Mouse (Mus musculus) Patski (cell line): ENCODE data around the gene Camkk2. TPM values are rescaled to one million over a fixed set of nuclear protein-coding genes. Genes with fewer than 3 reads are reported as not detected.

Source experiments
- ATAC-seq: fragments of 100-300 bp; one replicate; pipeline ENCODE4 v1.8.0; 2021
- CTCF ChIA-PET: fragments of 350-600 bp; sonication (Branson Sonifier 250); formaldehyde crosslinking; loops from one replicate; lab custom pipeline; 2022; ENCODE audit warnings: inconsistent platforms; lab: Charles Lee
- POLR2A ChIA-PET: fragments of 350-600 bp; sonication (Branson Sonifier 250); formaldehyde crosslinking; loops from one replicate; lab custom pipeline; 2022; ENCODE audit warnings: antibody characterized with exemption, inconsistent platforms; lab: Charles Lee
- DNase-seq: peaks from one replicate; pipeline ENCODE4 v3.0.0-alpha.2; 2011; ENCODE audit warnings: low read depth, low spot score
- H3K27me3 ChIP-seq: fragments of 371-371 bp; one replicate; pipeline ENCODE4 v1.5.1; 2021
- CTCF ChIP-seq: fragments of 100-300 bp; IDR thresholded peaks from one replicate; pipeline ENCODE4 v1.5.1; 2021
- in situ Hi-C: fragments of 300-500 bp; cut with MboI; formaldehyde crosslinking; loops from 3 replicates; pipeline ENCODE4 v1.11.1; 2018; ENCODE audit warnings: low pct_unique_long_range_greater_than_20kb, mixed read lengths
- polyA plus RNA-seq: library from polyadenylated mRNA; unstranded; gene quantifications from one replicate; pipeline ENCODE4 v1.2.3, GENCODE M21; 2021

Gene Camkk2
- polyA plus RNA-seq, 1 experiment from 2014 or later, result 42.8 TPM

GRCm38 (mm10) chr5:122705174-122705573, 74.0 kb downstream of the Camkk2 start:
- in situ Hi-C loops, result no loop called here

GRCm38 (mm10) chr5:122704571-122704970, 74.6 kb downstream of the Camkk2 start:
- CTCF ChIA-PET, result no interaction called here
- no peak for TF ChIP-seq CTCF
- no peak for DNase-seq
- in situ Hi-C loops, result loop anchor here (5.0 kb wide), 1 partner anchor 47 kb away; no protein-coding TSS in a partner anchor
- no peak for ATAC-seq
- no peaks in the 10 kb centered on the region for H3K27me3 ChIP-seq
- POLR2A ChIA-PET, result no interaction called here

More at GRCm38 (mm10) chr5:122705174-122705573, 74.0 kb downstream of the Camkk2 start:
- no peak for TF ChIP-seq CTCF
- ChIA-PET POLR2A (no interaction called here), CTCF (no interaction called here)
- DNase-seq (no peak), ATAC-seq (no peak)
- no peaks in the 10 kb centered on the region for H3K27me3 ChIP-seq

GRCm38 (mm10) chr5:122703574-122703973, 75.6 kb downstream of the Camkk2 start:
- no peaks in the 10 kb centered on the region for H3K27me3 ChIP-seq
- ChIA-PET POLR2A (no interaction called here), CTCF (no interaction called here)
- DNase-seq (no peak), ATAC-seq (no peak)
- in situ Hi-C loops, result loop anchor here (5.0 kb wide), 1 partner anchor 46 kb away; no protein-coding TSS in a partner anchor
- TF ChIP-seq CTCF, result no peak

DNA sequence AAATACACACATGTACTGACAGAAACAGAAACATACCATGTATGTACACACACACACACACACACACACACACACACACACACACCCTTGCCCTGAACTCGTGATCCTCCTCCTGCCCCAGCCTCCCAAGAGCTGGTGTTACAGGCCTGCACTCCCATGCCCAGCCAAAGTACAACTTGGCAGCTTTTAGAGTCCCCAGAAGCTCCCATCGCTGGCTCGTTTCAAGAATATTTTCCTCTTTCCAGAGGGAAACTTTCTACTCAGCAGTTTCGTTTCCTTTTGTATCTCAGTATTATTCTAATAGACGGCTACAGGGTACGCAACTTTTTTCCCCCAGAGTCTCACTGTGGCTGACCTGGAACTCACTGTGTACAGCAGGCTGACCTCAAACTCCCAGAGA, 77.1 kb downstream of the Camkk2 start:
- ChIA-PET POLR2A (no interaction called here), CTCF (no interaction called here)
- in situ Hi-C loops, result loop anchor here (5.0 kb wide), 1 partner anchor 45 kb away; no protein-coding TSS in a partner anchor
- TF ChIP-seq CTCF, result no peak
- no peaks in the 10 kb centered on the region for H3K27me3 ChIP-seq
- ATAC-seq (no peak), DNase-seq (no peak)

DNA sequence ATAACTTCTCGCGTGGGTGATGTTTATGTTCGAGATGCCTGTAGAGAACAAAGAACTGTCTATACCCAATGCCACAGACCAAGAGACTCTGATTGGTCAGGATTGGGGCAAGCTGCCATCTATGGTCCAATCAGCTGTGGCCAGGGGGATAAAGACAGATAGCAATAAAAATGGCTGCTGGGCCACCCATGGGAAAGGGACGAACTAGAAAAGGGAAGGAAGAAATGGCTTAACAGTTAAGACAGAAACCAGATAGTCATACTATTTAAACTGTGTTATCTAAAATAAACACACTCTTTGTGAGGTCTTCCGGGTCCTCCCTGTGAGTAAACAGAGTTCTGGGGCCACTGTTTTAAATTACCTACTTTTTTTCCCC, 78.4 kb downstream of the Camkk2 start:
- in situ Hi-C loops, result loop anchor here (5.0 kb wide), 1 partner anchor 44 kb away; no protein-coding TSS in a partner anchor
- DNase-seq (no peak), ATAC-seq (no peak)
- POLR2A ChIA-PET, result no interaction called here
- CTCF ChIA-PET, result no interaction called here
- TF ChIP-seq CTCF, result no peak
- no peaks in the 10 kb centered on the region for H3K27me3 ChIP-seq

GRCm38 (mm10) chr5:122700109-122700836, 78.9 kb downstream of the Camkk2 start:
- ChIA-PET POLR2A (no interaction called here), CTCF (no interaction called here)

GRCm38 (mm10) chr5:122698701-122699060, 80.5 kb downstream of the Camkk2 start:
- POLR2A ChIA-PET, result interaction anchor here (0.6 kb wide), 1 partner anchor 74 kb away, joined by 3 read pairs; no protein-coding TSS in a partner anchor
- TF ChIP-seq CTCF, result no peak
- no peaks in the 10 kb centered on the region for H3K27me3 ChIP-seq
- CTCF ChIA-PET, result no interaction called here
- no peak for DNase-seq
- in situ Hi-C loops, result no loop called here
- ATAC-seq, result no peak

More at GRCm38 (mm10) chr5:122700109-122700836, 78.9 kb downstream of the Camkk2 start:
- ATAC-seq (no peak), DNase-seq (no peak)
- in situ Hi-C loops, result loop anchor here (5.0 kb wide), 1 partner anchor 43 kb away; no protein-coding TSS in a partner anchor
- H3K27me3 ChIP-seq, result no peaks in the 10 kb centered on the region
- no peak for TF ChIP-seq CTCF

DNA sequence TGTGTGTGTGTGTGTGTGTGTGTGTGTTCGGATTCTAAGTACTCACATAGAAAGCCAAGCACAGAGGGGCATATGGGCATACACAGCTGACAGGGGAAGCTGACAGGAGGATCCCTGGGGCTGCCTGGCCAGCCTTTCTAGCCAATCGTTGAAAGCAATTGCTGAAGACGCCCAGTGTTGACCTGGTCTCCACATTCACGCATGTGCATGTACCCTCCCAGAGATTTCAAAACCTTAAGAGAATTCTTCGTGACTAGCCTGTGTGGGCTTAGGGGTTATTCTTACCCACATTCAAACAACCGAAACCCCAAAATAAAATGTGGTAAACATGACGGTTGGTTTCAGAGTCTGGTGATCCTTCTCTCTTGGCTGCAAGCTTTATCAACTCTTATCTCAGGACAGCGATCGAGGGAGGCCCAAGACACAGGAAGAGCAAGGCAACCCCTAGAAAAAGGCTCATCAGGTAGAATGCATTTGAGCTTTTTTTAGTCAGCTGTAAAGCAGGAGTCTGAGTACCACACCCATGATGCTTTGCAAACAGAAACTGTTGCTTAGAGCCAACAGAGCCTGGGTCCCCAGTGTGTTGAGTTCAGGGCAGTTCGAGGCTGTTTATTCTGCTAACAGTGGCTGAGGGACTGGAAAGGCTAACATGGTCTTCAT, 81.0 kb downstream of the Camkk2 start:
- in situ Hi-C loops, result no loop called here
- CTCF ChIA-PET, result no interaction called here
- no peaks in the 10 kb centered on the region for H3K27me3 ChIP-seq
- TF ChIP-seq CTCF, result no peak
- no peak for DNase-seq
- ATAC-seq, result no peak
- POLR2A ChIA-PET, result interaction anchor here (0.6 kb wide), 1 partner anchor 817 kb away, joined by 3 read pairs; no protein-coding TSS in a partner anchor

DNA sequence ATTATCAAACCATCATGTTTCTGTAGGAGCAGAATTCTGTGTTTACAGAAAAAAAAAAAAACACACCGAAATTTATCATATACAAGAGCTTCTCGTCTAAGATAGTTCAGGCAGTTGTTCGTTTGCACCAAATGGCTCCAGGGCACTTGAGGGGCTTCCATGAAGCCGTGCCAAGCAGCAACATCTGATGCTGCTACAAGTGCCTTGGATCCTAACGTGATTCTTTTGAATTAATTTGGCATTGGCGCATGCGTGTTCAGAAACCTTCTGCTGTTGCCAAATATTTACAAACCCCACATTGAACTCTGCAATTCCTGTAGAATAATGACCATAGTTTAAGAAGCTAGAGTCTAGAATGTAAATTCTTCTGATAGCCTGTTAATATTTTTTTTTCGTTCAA, 83.7 kb downstream of the Camkk2 start:
- TF ChIP-seq CTCF, result no peak
- no peak for DNase-seq
- in situ Hi-C loops, result no loop called here
- no peaks in the 10 kb centered on the region for H3K27me3 ChIP-seq
- ChIA-PET CTCF (no interaction called here), POLR2A (interaction anchor here (0.7 kb wide), 1 partner anchor 405 kb away, joined by 4 read pairs; no protein-coding TSS in a partner anchor)
- ATAC-seq, result no peak

DNA sequence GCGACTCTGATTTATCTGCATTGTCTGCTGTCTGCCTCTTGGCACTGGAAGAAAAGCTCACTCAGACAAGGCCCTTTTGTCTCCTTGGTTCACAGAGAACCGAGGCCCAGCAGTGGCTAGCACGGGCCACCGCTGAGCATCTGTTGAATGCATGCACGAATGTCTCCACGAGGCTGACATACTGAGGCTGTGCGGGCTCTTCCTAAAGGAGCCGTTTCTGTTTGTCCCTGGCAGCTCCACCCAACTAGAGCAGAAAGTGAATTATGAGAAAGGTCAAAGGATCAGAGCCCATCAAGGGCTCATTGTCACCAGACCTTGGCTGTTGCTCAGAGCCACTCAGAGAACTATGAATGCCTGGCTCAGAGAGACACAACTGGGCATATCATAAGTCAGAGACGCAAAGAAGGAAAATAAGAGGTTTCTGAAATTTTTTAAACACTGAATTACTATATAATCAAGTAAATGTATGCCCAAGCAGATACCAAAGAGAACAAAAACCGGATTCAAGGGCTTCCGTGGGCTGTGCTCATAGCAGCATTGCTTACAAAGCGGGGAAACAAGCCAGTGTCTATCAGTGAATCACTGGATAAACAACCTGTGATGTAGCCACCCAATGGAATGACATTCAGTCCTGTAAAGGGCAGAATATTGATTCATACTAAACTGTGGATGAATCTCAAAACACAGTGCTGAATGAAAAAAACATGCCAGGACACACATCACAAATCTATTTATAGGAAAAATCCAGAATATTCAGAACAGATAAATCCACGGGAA, 85.6 kb downstream of the Camkk2 start:
- ChIA-PET CTCF (no interaction called here), POLR2A (no interaction called here)
- no peak for DNase-seq
- in situ Hi-C loops, result no loop called here
- no peak for ATAC-seq
- H3K27me3 ChIP-seq, result no peaks in the 10 kb centered on the region
- TF ChIP-seq CTCF, result no peak
